Mouse (Mus musculus): ENCODE results near the gene Plekhd1. TPM values are rescaled to one million over a fixed set of nuclear protein-coding genes. Genes with fewer than 3 reads are reported as not detected.

Gene Plekhd1
- polyA plus RNA-seq (2014; fragmentation: Nextera tagmentation; extraction: Ambion mirVana): 0.17 TPM in 1 of 2 replicates, not detected in the other

DNA sequence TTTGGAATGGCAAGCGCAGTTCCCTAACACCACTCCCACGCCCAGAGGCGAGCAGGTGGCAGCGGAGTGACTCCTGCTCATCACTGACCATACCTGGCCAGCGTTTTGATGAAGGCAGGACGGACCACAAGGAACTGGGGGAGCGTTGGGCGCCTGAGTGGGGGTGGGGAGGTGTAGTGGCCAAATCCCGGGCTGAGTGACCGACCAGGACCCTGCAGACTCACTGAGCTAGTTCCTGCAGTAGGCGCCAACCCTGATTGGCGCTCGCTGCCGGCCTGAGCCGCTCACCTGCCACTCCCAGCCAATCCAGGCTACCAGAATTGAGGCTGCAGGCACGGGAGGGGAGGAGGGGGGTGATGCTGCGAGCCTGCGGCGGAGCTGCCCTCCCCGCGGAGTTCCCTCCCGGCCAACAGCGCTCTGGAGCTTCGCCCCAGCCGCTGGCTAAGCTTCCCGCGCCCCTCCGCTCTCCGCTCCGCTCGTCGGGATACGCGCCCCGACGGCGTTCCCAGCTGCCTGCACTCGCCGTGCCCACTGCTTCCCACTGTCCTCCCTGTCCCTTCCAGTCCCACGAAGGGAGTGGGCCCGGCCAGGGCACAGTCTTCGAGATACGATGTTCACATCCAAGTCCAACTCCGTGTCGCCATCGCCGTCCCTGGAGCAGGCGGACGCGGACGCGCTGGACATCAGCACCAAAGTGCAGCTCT, at the start of gene Plekhd1:
Gene Plekhd1, plus strand, starts transcription at position 323 of the 704 bp plus-strand sequence.
- ATAC-seq (ENCODE audit: insufficient number of reproducible peaks, low FRiP score, low TSS enrichment, low read depth) (peak; percentile 73; the same call in 1 of the 2 replicates), DNase-seq (ENCODE audit: low spot score) (peak; percentile 65)
- whole genome bisulfite sequencing: 2% methylated on average over 39 of the region's 52 CpGs
- Histone ChIP-seq H3K4me3 (ENCODE audit: low read depth, low read length) (peak within 1 kb of the TSS; percentile 34), H3K36me3 (ENCODE audit: control insufficient read depth, insufficient read depth, low read length) (no peaks in the 10 kb centered on the region), H3K4me2 (ENCODE audit: low read depth, severe bottlenecking) (peak within 1 kb of the TSS; percentile 51), H3K27me3 (ENCODE audit: control insufficient read depth, insufficient read depth, low read length) (peaks cover 39% of the 10 kb centered on the region), H3K4me1 (ENCODE audit: control insufficient read depth, insufficient read depth, low read length) (peaks cover 7% of the 10 kb centered on the region), H3K9me3 (ENCODE audit: control insufficient read depth, low read length) (no peaks in the 10 kb centered on the region), H3K27ac (replicated peaks; ENCODE audit: low read depth, low read length) (no peak within 1 kb of the TSS), H3K9ac (ENCODE audit: low read length) (no peak within 1 kb of the TSS)

DNA sequence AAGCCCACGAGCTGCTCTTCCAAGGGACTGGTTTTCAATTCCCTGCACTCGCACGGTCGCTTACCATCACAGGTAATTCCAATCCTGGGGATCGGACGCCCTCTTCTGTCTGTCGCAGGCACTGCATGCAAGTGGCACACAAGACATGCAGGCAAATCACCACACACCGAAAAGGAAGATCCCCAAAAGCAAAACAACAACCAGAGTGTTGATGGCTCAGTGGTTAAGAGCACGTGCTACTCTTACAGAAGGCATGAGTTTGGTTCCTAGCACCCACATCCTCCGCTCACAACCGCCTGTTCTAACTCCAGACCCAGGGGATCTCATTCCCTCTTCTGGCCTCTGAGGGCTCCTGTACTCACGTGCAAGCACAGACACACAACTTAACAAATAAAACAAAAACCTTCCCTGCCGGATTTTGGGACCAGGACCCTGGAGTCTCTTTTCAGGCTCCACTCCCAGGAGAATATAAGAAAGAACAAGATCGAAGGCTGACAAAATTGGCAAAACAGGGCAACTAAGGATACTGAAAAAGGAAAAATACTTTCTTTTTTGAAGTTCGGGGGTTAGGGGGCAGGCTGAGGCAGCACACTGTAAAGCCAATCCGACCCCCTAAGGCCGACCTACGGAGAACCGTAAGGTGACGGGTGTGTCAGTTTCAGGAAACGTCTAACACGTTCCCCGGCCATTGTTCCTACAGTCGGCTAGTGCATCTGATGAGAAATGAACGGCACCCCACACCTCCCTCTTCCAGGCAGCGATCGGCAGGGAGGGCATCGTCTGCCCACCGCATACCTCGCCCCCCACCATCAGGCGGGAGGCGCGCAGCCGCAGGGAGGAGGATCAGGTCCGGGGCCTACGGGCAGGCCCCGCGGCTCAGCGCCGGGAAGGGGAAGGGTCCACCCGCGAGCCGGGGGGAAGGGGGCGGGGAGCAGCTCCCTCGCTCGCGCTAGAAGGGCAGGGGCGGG, 49.4 kb upstream of the Plekhd1 start:
- Histone ChIP-seq H3K9me3 (ENCODE audit: control insufficient read depth, low read length) (no peaks in the 10 kb centered on the region), H3K36me3 (ENCODE audit: control insufficient read depth, insufficient read depth, low read length) (peaks cover 8% of the 10 kb centered on the region), H3K4me3 (ENCODE audit: low read depth, low read length) (peak overlapping the region; percentile 98), H3K27me3 (ENCODE audit: control insufficient read depth, insufficient read depth, low read length) (no peaks in the 10 kb centered on the region), H3K4me1 (ENCODE audit: control insufficient read depth, insufficient read depth, low read length) (peaks cover 8% of the 10 kb centered on the region), H3K27ac (replicated peaks; ENCODE audit: low read depth, low read length) (peak overlapping the region; percentile 76), H3K9ac (ENCODE audit: low read length) (peak overlapping the region; percentile 96), H3K4me2 (ENCODE audit: low read depth, severe bottlenecking) (peak overlapping the region; percentile 70)
- WGBS: 3% methylated on average over 46 of the region's 48 CpGs
- ATAC-seq (ENCODE audit: insufficient number of reproducible peaks, low FRiP score, low TSS enrichment, low read depth): no peak; the same call in 1 of the 2 replicates
- DNase-seq (ENCODE audit: low spot score): peak; percentile 85

GRCm38 (mm10) chr12:80643693-80644505, 48.5 kb upstream of the Plekhd1 start, which contains the start of the genes Slc39a9 and Erh:
Gene Slc39a9 (plus strand): TSS chr12:80643883.
Gene Erh (minus strand): TSS chr12:80644341.
- Histone ChIP-seq H3K9me3 (ENCODE audit: control insufficient read depth, low read length) (no peaks in the 10 kb centered on the region), H3K4me1 (ENCODE audit: control insufficient read depth, insufficient read depth, low read length) (peaks cover 8% of the 10 kb centered on the region), H3K36me3 (ENCODE audit: control insufficient read depth, insufficient read depth, low read length) (peaks cover 8% of the 10 kb centered on the region), H3K27ac (replicated peaks; ENCODE audit: low read depth, low read length) (peak within 1 kb of the TSS; percentile 76), H3K4me3 (ENCODE audit: low read depth, low read length) (peak within 1 kb of the TSS; percentile 98), H3K27me3 (ENCODE audit: control insufficient read depth, insufficient read depth, low read length) (no peaks in the 10 kb centered on the region), H3K9ac (ENCODE audit: low read length) (peak within 1 kb of the TSS; percentile 96), H3K4me2 (ENCODE audit: low read depth, severe bottlenecking) (peak within 1 kb of the TSS; percentile 70)
- DNase-seq (ENCODE audit: low spot score) (peak; percentile 94), ATAC-seq (ENCODE audit: insufficient number of reproducible peaks, low FRiP score, low TSS enrichment, low read depth) (peak; percentile 96)
- WGBS: under 1% methylated on average over 50 of the region's 50 CpGs

GRCm38 (mm10) chr12:80644506-80644868, 47.9 kb upstream of the Plekhd1 start:
- Histone ChIP-seq H3K4me1 (ENCODE audit: control insufficient read depth, insufficient read depth, low read length) (peaks cover 8% of the 10 kb centered on the region), H3K27ac (replicated peaks; ENCODE audit: low read depth, low read length) (no peak overlapping the region), H3K36me3 (ENCODE audit: control insufficient read depth, insufficient read depth, low read length) (peaks cover 8% of the 10 kb centered on the region), H3K9me3 (ENCODE audit: control insufficient read depth, low read length) (no peaks in the 10 kb centered on the region), H3K27me3 (ENCODE audit: control insufficient read depth, insufficient read depth, low read length) (no peaks in the 10 kb centered on the region), H3K4me2 (ENCODE audit: low read depth, severe bottlenecking) (peak overlapping the region; percentile 62), H3K9ac (ENCODE audit: low read length) (peak overlapping the region; percentile 96), H3K4me3 (ENCODE audit: low read depth, low read length) (peak overlapping the region; percentile 98)
- DNase-seq (ENCODE audit: low spot score) (no peak), ATAC-seq (ENCODE audit: insufficient number of reproducible peaks, low FRiP score, low TSS enrichment, low read depth) (no peak)
- 12% methylated on average over 18 of the region's 18 CpGs for WGBS

DNA sequence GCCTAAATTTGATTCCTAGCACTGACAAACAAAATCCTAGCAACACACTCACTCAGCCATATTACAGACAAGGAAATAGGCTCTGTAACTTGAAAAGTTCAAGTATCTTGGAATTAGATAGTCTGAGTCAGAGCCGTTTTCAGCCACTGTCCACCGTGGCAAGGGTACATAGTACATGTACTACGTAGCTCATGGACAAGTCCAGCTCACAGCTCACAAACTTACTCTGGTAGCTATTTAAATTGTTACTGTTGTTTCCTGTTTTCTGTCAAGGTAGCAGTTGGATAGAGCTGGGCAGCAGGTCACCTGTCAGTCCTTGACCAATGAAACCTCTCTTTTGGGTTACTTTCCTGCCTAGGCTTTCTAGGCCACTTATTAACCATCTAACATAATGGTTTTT, 46.0 kb upstream of the Plekhd1 start:
- H3K27me3 ChIP-seq (ENCODE audit: control insufficient read depth, insufficient read depth, low read length): no peaks in the 10 kb centered on the region
- H3K4me3 ChIP-seq (ENCODE audit: low read depth, low read length): no peak overlapping the region
- no peak for ATAC-seq (ENCODE audit: insufficient number of reproducible peaks, low FRiP score, low TSS enrichment, low read depth)
- H3K4me1 ChIP-seq (ENCODE audit: control insufficient read depth, insufficient read depth, low read length): peaks cover 8% of the 10 kb centered on the region
- no peaks in the 10 kb centered on the region for H3K9me3 ChIP-seq (ENCODE audit: control insufficient read depth, low read length)
- no peak overlapping the region for H3K27ac ChIP-seq (replicated peaks; ENCODE audit: low read depth, low read length)
- no peak overlapping the region for H3K4me2 ChIP-seq (ENCODE audit: low read depth, severe bottlenecking)
- H3K36me3 ChIP-seq (ENCODE audit: control insufficient read depth, insufficient read depth, low read length): no peaks in the 10 kb centered on the region
- no peak for DNase-seq (ENCODE audit: low spot score)
- 94% methylated on average over 3 of the region's 3 CpGs for WGBS
- H3K9ac ChIP-seq (ENCODE audit: low read length): no peak overlapping the region

- no peaks in the 10 kb centered on the region for H3K9me3 ChIP-seq (ENCODE audit: control insufficient read depth, low read length)
- DNase-seq (ENCODE audit: low spot score) (no peak), ATAC-seq (ENCODE audit: insufficient number of reproducible peaks, low FRiP score, low TSS enrichment, low read depth) (no peak)
- no peak overlapping the region for H3K4me3 ChIP-seq (ENCODE audit: low read depth, low read length)
- 92% methylated on average over 7 of the region's 7 CpGs for WGBS
- no peak overlapping the region for H3K4me2 ChIP-seq (ENCODE audit: low read depth, severe bottlenecking)
- no peak overlapping the region for H3K27ac ChIP-seq (replicated peaks; ENCODE audit: low read depth, low read length)
- H3K9ac ChIP-seq (ENCODE audit: low read length): no peak overlapping the region
- H3K4me1 ChIP-seq (ENCODE audit: control insufficient read depth, insufficient read depth, low read length): no peaks in the 10 kb centered on the region
- H3K27me3 ChIP-seq (ENCODE audit: control insufficient read depth, insufficient read depth, low read length): no peaks in the 10 kb centered on the region
- H3K36me3 ChIP-seq (ENCODE audit: control insufficient read depth, insufficient read depth, low read length): no peaks in the 10 kb centered on the region
Observed at GRCm38 (mm10) chr12:80653951-80654658, 38.3 kb upstream of the Plekhd1 start.

DNA sequence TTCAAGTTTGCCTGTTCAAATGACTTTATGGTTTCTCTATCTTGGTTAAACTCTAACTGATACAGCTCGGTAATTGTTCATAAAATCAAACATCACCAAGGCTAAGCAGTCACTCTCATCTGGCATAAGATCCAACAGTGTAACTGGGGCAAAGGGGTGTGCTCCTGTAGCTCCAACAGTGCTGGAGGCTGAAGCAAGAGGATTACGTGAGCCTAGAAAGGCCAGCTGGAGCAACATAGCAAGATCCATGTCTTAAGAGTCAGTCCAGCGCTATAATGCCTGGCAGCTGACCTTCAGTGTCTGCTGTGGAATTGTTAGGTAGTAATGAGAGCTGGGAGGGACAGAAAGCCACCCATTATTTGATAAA, 37.7 kb upstream of the Plekhd1 start:
- no peak overlapping the region for H3K4me3 ChIP-seq (ENCODE audit: low read depth, low read length)
- no peak for DNase-seq (ENCODE audit: low spot score)
- H3K27me3 ChIP-seq (ENCODE audit: control insufficient read depth, insufficient read depth, low read length): no peaks in the 10 kb centered on the region
- H3K9me3 ChIP-seq (ENCODE audit: control insufficient read depth, low read length): no peaks in the 10 kb centered on the region
- H3K27ac ChIP-seq (replicated peaks; ENCODE audit: low read depth, low read length): no peak overlapping the region
- no peaks in the 10 kb centered on the region for H3K36me3 ChIP-seq (ENCODE audit: control insufficient read depth, insufficient read depth, low read length)
- 93% methylated on average over 3 of the region's 3 CpGs for WGBS
- no peaks in the 10 kb centered on the region for H3K4me1 ChIP-seq (ENCODE audit: control insufficient read depth, insufficient read depth, low read length)
- H3K4me2 ChIP-seq (ENCODE audit: low read depth, severe bottlenecking): no peak overlapping the region
- ATAC-seq (ENCODE audit: insufficient number of reproducible peaks, low FRiP score, low TSS enrichment, low read depth): no peak
- no peak overlapping the region for H3K9ac ChIP-seq (ENCODE audit: low read length)
